Mouse (Mus musculus): Measurements from ENCODE around the gene Bmp4.

Gene Bmp4

GRCm38 (mm10) chr14:46385701-46386477, 4.6 kb downstream of the Bmp4 start:
- DNase-seq = peak in 1 of 2 experiments; percentile 34

GRCm38 (mm10) chr14:46384946-46385691, 5.3 kb downstream of the Bmp4 start:
- no peak for DNase-seq

GRCm38 (mm10) chr14:46381457-46381856, 9.0 kb downstream of the Bmp4 start:
- DNase-seq = no peak

DNA sequence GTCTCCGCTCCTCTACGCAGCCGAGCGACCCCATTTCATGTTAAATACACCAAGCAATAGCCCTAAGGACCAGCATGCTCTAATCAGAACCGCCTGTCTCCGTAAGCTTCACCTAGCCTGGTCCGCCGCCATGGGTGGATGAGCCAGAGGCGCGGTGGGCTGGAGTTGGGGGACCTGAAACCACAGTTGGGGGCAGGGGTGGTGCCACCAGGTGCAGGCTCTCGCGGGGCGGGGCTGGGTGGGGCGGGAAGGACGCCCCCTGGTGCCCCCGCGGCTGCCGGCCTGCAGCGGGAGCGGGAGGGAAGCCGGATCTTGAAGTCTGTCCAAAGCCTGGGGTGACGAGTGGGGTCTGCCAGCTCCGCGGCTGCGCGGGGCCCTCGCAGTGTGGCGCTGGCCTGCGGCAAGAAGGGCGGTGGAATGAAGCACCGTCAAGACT, 10.2 kb downstream of the Bmp4 start:
- peak in 1 of 2 experiments; percentile 56 for DNase-seq

DNA sequence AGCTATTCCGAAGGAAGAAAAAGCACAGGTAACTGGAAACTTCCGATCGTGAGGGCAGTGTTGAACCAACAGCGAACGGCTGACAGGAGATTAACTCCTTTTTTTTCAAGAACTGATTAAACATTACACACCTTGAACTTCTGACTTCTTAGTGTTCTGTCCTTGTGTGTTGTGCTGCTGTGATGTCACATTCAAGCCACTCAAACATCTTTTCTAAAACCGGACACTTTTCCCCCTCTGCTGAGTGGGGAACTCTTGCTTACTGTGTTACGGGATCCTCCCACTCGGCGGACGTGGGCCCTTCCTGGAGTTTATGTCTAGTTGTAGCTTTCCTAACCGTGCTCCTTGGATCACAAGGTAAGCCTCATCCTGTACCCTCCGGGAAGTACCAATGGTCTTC, 11.2 kb downstream of the Bmp4 start, which contains the start of gene Gm15217:
TSS of gene Gm15217 (plus strand) at position 130 of the 400 bp plus-strand sequence.
- peak in 1 of 2 experiments; percentile 28 for DNase-seq

DNA sequence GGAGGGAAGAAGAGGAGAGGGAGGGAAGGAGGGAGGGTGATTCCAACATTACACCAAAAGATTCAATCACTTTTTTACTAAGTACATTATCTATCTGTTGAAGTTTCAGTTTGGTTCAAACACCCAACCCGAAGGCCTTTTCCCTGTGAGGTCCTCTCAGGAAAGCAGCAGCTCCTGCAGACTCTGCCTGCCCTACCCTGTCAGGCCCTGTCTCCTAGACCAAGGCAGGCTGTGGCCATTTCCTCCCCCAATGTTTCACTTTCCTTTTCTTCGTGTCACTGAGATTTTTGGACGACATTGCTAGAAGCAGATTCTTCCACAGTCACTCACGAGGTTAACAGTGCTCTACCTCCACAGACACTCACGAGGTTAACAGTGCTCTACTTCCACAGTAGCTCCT, 14.7 kb downstream of the Bmp4 start:
- no peak for DNase-seq

GRCm38 (mm10) chr14:46372452-46372851, 18.0 kb downstream of the Bmp4 start:
- DNase-seq = no peak

- DNase-seq = peak; percentile 52 to 53
Measured at GRCm38 (mm10) chr14:46363209-46363608, 27.3 kb downstream of the Bmp4 start.

DNA sequence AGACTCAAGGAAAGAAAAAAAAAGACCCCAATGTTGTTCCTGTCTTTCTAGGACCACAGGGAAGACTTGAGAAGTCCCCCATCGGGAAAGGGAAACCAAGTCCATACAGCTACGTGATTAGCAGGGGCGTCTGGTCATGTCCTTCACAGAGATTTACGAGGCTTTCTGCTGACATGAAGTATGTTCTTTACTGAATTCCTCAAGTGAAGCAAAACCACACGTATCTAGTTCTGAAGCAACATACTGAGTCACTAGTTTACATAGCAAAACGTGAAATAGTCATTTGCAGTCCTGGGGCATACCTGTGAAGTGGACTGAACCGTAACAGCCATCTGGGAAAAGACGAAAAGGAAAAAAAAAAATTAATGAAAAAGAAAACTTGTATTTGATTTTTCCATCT, 32.8 kb downstream of the Bmp4 start:
- no peak for DNase-seq

DNA sequence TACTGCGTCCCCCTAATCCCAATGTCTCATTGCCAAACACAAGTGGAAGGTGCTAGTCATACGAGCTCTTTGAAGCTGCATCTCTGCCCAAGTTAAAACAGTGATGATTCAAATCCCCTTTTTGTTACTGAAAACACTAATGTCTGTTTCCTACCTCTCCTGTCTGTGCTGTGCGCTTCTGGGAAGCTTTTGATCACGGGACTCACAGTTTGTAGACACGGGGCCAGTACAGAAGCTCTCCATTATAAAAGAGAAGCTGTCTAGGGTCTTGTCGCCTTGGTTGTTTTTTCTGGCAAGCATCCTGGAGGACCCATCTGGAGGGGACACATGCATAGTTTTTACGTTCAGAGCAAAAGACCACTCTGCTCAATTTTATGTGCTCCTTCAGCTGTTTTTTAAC, 33.2 kb downstream of the Bmp4 start:
- no peak for DNase-seq

- DNase-seq = no peak
Measured at GRCm38 (mm10) chr14:46344750-46345149, 45.7 kb downstream of the Bmp4 start.

DNA sequence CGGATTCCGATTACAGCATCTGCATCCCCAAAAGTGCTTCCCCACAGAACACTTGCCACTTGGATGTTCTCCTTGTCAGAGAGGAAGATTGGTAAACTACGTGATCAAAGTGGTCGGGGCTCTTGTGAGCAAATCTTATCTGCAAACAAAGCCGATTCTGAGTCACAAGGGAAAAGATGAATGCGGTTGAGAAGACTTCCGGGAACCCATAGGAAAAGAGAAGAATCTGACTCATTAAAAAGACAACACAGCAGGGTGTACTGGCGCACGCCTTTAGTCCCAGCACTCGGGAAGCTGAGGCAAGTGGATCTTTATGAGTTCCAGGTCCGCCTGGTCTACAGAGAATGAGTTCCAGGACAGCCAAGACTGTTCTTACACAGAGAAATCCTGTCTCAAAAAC, 51.7 kb downstream of the Bmp4 start:
- no peak for DNase-seq
